Mouse (Mus musculus) G1E (cell line): ENCODE results near the gene Ak5. TPM values are rescaled to one million over a fixed set of nuclear protein-coding genes. Genes with fewer than 3 reads are reported as not detected.

ENCODE experiments used
- ATAC-seq: 2 replicates; pipeline ENCODE4 v1.8.0; 2016; ENCODE audit warnings: mild to moderate bottlenecking; ENCODE audit not compliant: insufficient number of reproducible peaks, poor library complexity, low FRiP score, severe bottlenecking; ENCODE audit errors: extremely low read depth
- DNase-seq: peaks from one replicate; pipeline ENCODE4 v3.0.0; 2012; ENCODE audit warnings: low spot score
- H3K27me3 ChIP-seq: 2 replicates; pipeline ENCODE4 v1.6.1; 2012; ENCODE audit warnings: mild to moderate bottlenecking, low read length, inconsistent platforms; ENCODE audit not compliant: insufficient read depth
- H3K36me3 ChIP-seq: replicated peaks from 2 replicates; pipeline ENCODE3; 2012; ENCODE audit warnings: mild to moderate bottlenecking, inconsistent platforms
- H3K4me1 ChIP-seq: 2 replicates; pipeline ENCODE4 v1.6.1; 2012; ENCODE audit warnings: low read depth, low read length, inconsistent platforms, mixed read lengths; ENCODE audit not compliant: insufficient read depth
- H3K4me3 ChIP-seq: 2 replicates; pipeline ENCODE4 v1.5.1; 2012; ENCODE audit warnings: low read depth, mild to moderate bottlenecking, inconsistent platforms, low read length, moderate library complexity, mixed read lengths
- H3K9me3 ChIP-seq: replicated peaks from 2 replicates; pipeline ENCODE4 v1.6.1; 2012; ENCODE audit warnings: inconsistent platforms
- CTCF ChIP-seq: IDR thresholded peaks from 2 replicates; pipeline ENCODE4 v1.5.1; 2012; ENCODE audit warnings: low read depth, low read length, inconsistent platforms, mixed read lengths
- GATA1 ChIP-seq: IDR thresholded peaks from 2 replicates; pipeline ENCODE4 v1.6.1; 2012; ENCODE audit warnings: borderline replicate concordance, low read length, inconsistent platforms, mixed read lengths
- GATA2 ChIP-seq: IDR thresholded peaks from 2 replicates; pipeline ENCODE4 v1.6.1; 2012; ENCODE audit warnings: low read depth, low read length, inconsistent platforms, borderline replicate concordance
- POLR2AphosphoS5 ChIP-seq: IDR thresholded peaks from 2 replicates; pipeline ENCODE4 v1.6.1; 2012; ENCODE audit warnings: low read depth, low read length, inconsistent platforms; ENCODE audit not compliant: insufficient replicate concordance
- TAL1 ChIP-seq: conservative IDR thresholded peaks from 2 replicates; pipeline ENCODE4 v1.6.1; 2012; ENCODE audit warnings: low read depth, low read length, inconsistent platforms, mixed read lengths
- polyA plus RNA-seq: library from polyadenylated mRNA; stranded (reverse); fragments of >175 nt; gene quantifications from 2 replicates; pipeline ENCODE4 v1.2.3, GENCODE M21; 2012
- total RNA-seq, 2 experiments: library from RNA; stranded (forward) in 1 of 2; stranded (reverse) in 1 of 2; fragments of 200-1000 nt in 1 of 2; fragments of >200 nt in 1 of 2; fragmentation: Nextera tagmentation in 1 of 2; gene quantifications; 2 replicates each; pipeline ENCODE4 v1.2.3; 2014 to 2017

Ak5 gene
- total and polyA plus RNA-seq, 3 experiments = 0.11 TPM; not detected in 2

GRCm38 (mm10) chr3:152475894-152476293 is 192.3 kb downstream of the Ak5 start:
- DNase-seq (no peak), ATAC-seq (no peak)
- H3K27me3 ChIP-seq = peaks cover 29% of the 10 kb centered on the region
- no peak overlapping the region for H3K4me3 ChIP-seq
- TF ChIP-seq GATA2 = no peak
- TF ChIP-seq POLR2AphosphoS5 = no peak
- peaks cover 43% of the 10 kb centered on the region for H3K4me1 ChIP-seq
- no peaks in the 10 kb centered on the region for H3K36me3 ChIP-seq
- H3K9me3 ChIP-seq = no peaks in the 10 kb centered on the region

GRCm38 (mm10) chr3:152475278-152475669 is 192.9 kb downstream of the Ak5 start:
- ATAC-seq = no peak
- Histone ChIP-seq H3K4me1 (peaks cover 43% of the 10 kb centered on the region), H3K36me3 (no peaks in the 10 kb centered on the region), H3K27me3 (peaks cover 29% of the 10 kb centered on the region), H3K9me3 (no peaks in the 10 kb centered on the region), H3K4me3 (no peak overlapping the region)
- DNase-seq = no peak
- TF ChIP-seq GATA2 = no peak
- TF ChIP-seq TAL1 = no peak
- TF ChIP-seq CTCF = no peak
- TF ChIP-seq POLR2AphosphoS5 = no peak
- TF ChIP-seq GATA1 = no peak

GRCm38 (mm10) chr3:152474582-152475277 is 193.4 kb downstream of the Ak5 start:
- H3K36me3 ChIP-seq = no peaks in the 10 kb centered on the region
- TF ChIP-seq CTCF (peak; percentile 53; the same call in 1 of the 2 replicates), GATA2 (no peak), GATA1 (no peak)
- no peaks in the 10 kb centered on the region for H3K9me3 ChIP-seq
- peaks cover 43% of the 10 kb centered on the region for H3K4me1 ChIP-seq
- DNase-seq (peak; percentile 37), ATAC-seq (no peak)
- no peak overlapping the region for H3K4me3 ChIP-seq
- H3K27me3 ChIP-seq = peaks cover 30% of the 10 kb centered on the region

GRCm38 (mm10) chr3:152472676-152473075 is 195.5 kb downstream of the Ak5 start:
- Histone ChIP-seq H3K4me3 (no peak overlapping the region), H3K9me3 (no peaks in the 10 kb centered on the region), H3K36me3 (no peaks in the 10 kb centered on the region), H3K27me3 (peaks cover 28% of the 10 kb centered on the region), H3K4me1 (peaks cover 28% of the 10 kb centered on the region)
- ATAC-seq = no peak
- no peak for DNase-seq
- TF ChIP-seq GATA2 = no peak
- no peak for TF ChIP-seq TAL1
- no peak for TF ChIP-seq POLR2AphosphoS5
- no peak for TF ChIP-seq CTCF
- TF ChIP-seq GATA1 = no peak

GRCm38 (mm10) chr3:152470347-152470746 is 197.8 kb downstream of the Ak5 start:
- peaks cover 8% of the 10 kb centered on the region for H3K4me1 ChIP-seq
- TF ChIP-seq GATA1 (no peak), CTCF (no peak), GATA2 (no peak), POLR2AphosphoS5 (no peak), TAL1 (no peak)
- no peak for DNase-seq
- no peak for ATAC-seq
- H3K36me3 ChIP-seq = no peaks in the 10 kb centered on the region
- peaks cover 25% of the 10 kb centered on the region for H3K27me3 ChIP-seq
- H3K9me3 ChIP-seq = no peaks in the 10 kb centered on the region
- no peak overlapping the region for H3K4me3 ChIP-seq

GRCm38 (mm10) chr3:152469423-152470200 is 198.5 kb downstream of the Ak5 start:
- TF ChIP-seq GATA2 = no peak
- TF ChIP-seq POLR2AphosphoS5 = no peak
- TF ChIP-seq GATA1 = no peak
- TF ChIP-seq CTCF = no peak
- no peak for TF ChIP-seq TAL1
- Histone ChIP-seq H3K9me3 (no peaks in the 10 kb centered on the region), H3K4me1 (peaks cover 2% of the 10 kb centered on the region), H3K27me3 (peaks cover 25% of the 10 kb centered on the region), H3K36me3 (no peaks in the 10 kb centered on the region), H3K4me3 (no peak overlapping the region)
- DNase-seq (no peak), ATAC-seq (no peak)
